Mouse (Mus musculus) frontal cortex, postnatal 10 days (tissue): ENCODE results near the gene Ldlrad3.

Experiments used
- DNase-seq, 2 experiments: peaks; one replicate each; pipeline ENCODE4 v3.0.0; 2022; ENCODE audit warnings: low spot score in 2 of 2, mixed read lengths in 1 of 2

Gene Ldlrad3

DNA sequence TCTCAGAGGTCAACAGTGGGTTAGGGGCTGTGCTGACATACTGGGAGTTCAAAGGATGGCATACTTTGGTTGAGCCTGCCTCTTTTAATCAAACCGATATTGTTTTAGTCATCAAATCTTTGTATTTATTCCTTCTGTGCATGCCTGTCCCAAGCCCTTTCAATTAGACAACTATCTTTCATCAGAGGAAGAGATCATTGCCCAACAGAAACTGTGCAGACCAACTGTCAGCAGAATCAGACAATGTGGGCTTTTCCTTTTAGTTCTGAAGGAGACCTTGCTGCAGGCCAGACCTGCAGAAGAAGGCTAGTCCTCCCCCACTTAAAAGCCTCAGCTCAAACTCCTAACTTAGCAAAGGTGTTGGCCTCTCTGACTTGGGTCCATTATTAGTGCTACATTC, 41.9 kb downstream of the Ldlrad3 start:
- DNase-seq: no peak

DNA sequence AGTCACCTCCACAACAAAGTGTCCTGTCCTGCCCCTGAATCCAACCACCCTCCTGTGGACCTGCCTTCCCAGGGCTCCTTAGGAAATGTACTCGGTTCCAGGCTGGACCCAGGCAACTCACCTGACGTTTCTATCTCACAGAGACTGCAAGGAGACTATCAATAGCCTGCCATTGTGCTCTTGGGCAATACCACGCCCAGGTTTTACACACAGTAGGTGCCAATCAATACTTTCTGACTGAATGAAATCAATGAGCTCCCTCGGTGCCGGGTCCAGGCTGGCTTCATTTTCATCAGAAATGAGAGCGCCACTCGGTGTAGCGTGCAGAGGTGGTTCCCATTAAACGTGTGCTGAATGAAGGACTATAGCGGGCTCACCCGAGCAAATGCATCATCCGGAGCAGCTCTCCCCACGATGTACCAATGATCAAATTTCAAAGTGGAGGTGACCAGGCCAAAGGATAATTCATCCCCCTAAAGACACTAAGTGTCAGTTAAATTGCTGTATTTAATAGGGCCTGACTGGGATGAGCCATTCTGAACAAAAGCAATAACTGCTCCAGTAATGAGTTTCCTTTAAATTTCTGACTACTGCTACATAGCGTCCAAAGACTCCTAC, 43.4 kb downstream of the Ldlrad3 start:
- DNase-seq: no peak

DNA sequence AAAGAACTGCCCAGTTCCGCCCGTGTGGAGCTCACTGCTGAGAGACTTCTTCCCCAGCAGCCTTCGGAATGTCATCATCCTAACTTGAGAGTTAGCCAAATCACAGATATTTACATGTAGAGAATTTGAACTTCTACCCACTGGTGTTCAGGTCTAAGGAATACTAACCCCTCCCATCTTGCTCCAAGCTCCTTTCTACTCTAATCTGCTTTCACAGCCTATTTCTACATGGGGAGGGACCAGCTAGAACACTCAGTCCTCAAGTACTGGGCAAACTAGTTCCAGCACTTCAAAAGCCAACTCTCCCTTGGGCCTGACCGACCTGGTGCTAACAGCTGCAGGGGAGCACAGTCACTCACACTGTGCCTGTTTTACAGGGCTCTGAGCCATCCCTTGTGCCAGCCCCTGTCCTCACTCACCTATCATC, 44.0 kb downstream of the Ldlrad3 start:
- no peak for DNase-seq

DNA sequence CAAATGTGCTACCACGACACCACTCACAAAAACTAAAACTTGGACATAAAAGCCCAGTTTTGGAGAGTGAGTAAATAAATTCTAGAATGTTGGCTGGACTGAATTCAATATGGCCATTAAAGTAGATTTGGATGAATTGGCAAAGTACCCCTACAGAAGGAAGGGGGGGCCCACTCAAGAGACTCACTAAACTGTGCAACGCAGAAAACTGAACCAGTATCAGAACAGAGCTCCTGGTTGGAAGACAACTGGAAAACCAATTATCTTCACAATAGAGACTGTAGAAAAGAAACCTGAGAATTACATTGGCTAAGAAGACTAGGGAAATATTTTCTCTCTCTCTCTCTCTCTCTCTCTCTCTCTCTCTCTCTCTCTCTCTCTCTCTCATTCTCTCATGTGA, 45.0 kb downstream of the Ldlrad3 start:
- no peak for DNase-seq

DNA sequence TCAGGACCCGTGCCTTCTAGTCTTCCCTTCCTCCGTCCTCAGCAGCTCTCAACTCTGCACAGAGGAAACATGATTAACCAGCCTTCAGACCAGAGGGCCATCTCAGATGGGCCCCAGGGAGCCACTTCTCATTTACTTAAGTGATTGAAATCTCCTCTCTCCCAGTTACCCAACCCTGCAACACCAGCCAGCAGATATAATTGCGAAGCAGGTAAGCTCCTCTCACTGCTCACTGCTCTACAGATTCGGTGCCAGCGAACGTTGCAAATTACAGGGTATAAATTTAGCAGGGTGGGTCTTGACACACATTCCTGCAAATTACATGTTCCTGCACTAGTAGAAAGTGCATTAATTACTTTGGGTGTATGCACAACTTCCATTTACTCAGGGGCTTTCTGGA, 48.3 kb downstream of the Ldlrad3 start:
- no peak for DNase-seq

DNA sequence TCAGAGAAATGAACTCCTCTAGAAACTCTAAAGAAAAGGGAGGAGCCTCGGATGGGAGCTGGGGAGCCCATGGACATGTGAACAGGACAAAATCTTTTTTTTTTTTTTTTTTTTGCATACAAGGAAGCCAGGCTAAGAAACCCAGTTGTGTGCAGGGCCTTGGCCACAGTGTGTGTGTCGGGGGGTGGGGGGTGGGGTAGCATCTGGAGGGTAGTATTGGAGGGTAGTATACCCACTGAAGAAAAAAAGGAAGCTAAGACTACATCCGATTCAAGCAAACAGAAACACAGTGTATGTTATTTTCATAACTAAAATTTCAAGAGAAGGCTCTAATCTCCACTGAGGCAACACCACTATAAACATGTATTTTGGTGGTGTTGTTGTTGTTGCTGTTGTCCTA, 50.0 kb downstream of the Ldlrad3 start:
- no peak for DNase-seq

DNA sequence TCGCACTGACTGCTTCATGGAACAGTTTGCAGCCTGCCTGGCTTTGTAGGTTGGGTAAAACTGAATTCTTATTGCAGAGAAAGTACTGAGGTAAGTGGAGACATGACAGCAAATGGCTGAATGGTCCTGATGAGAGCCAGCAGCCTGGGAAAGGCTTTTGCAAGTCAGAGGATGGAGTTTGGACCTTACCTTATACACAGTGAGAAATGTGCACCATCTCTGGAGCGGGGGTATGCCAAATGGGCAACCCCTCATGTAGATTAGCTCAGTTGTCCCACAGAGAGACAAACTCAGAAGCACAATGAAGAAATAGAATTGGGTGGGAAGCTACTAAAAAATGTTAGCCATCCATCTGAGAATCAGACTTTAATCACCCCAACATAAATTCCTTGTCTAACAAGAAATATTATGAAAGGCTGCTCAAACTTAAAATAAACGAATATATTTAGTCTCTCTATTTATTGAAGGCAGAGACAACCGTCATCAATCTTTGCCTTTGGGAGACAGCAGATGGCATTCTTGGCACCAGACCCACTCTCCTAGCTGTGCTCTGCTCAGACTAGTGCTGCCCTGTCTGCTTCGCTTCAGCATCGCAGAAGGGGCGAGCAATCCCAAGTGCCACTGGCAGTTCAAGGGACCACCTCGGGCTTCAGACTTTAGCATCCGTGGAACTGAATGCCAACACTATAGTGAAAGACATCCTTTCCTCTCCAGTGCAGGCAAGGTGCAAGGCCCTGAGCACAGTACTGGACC, 51.5 kb downstream of the Ldlrad3 start:
- peak; percentile 46 to 65 for DNase-seq

DNA sequence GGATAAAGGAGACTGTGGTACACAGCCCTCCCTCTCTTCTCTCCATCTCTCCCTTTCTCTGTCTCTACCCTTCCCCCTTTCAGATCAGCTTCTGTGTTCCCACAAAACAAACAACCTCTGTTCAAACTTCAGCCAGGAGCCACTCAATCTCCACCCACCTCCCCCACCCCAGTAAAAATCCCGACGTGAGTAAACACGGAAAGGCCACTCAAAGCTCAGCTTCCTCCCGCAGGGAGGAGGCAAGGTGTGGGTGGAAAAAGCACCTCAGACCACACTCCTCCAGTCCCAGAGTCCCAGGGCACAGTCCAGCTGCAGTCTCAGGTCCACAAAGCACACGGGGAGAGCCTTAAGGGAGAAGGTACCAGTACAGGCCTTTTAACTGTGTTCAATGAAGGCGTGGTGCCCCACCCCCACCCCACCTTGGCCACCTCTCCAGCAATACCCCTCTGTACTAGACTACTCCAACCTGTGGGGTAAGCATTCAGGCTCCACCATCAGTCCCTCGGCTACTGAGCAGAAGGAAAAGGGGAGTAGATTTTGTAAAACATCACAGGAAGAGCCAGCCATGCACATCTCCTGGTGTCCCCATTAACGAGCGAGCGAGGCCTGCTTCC, 53.1 kb downstream of the Ldlrad3 start:
- no peak for DNase-seq

DNA sequence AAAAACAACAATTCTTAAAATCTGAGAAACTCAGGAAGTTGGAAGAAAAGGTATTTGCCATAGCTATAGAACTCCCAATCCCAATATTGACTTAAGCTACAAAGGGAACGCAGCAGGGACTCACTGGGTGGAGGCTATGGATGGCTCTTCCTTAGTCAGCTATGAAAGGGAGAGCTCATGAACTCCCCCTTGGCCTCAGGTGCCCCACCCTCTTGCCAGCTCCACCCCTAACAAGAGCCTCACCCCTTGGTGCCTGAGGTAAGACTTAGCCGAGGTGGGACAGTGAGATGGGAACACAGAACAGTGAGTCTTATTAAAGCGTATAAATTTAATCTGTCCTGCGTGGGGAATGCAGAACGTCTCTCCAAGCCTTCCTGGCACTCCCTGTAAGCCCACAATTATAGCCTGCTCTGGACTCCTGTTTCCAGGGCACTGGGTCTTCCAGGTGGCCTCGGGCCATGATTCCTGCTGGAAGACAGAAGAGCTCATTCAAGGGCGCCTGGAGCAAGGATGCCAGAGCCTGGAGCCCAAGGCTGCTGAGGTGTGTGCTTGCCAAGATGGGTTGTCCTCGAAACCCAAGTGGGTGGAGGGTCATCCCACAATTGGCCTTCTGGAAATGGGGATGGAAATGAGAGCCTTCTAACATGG, 55.9 kb downstream of the Ldlrad3 start:
- peak; percentile 64 to 72 for DNase-seq

DNA sequence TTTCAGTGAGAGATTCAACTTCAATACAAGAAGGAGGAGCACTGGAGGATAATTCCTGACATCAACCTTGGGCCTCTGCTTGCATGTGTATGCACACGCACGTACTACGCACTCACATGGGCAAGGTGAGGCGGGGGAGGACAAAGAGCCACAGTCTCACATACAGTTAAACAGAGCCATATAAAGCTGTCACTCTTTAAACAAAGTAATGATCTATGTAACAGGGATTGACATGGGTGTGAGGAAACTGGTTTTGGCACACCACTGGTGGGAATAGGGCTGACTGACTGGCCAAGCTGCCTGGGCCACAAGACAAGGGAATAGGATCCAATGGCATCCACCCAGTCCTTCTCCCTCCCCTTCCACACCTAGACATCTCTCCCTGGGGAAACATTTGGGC, 57.0 kb downstream of the Ldlrad3 start:
- no peak for DNase-seq

DNA sequence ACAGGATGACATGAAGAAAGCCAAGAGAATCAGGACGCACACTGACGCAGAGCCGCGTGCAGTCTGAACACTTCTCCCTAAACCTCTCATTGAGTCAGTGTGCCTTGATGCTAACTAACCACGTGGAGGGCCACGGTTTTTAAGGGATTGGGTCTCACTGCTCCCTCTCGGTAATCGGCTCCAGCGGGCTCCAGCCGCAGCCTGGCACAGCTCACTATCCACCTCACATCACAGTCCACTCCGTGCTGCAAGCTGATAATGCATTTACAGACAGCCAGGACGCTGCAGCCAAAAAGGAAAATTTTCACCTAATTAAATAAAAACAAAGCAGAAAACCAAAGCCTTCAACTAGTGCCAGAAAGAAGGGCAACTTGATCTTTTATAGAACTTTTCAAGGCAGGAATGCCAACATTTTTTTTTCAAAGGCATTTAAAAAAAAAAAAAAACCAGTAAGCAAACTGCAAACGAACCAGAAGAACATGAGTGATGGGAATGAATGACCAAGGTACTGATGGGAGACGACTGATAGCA, 57.6 kb downstream of the Ldlrad3 start:
- DNase-seq: no peak

DNA sequence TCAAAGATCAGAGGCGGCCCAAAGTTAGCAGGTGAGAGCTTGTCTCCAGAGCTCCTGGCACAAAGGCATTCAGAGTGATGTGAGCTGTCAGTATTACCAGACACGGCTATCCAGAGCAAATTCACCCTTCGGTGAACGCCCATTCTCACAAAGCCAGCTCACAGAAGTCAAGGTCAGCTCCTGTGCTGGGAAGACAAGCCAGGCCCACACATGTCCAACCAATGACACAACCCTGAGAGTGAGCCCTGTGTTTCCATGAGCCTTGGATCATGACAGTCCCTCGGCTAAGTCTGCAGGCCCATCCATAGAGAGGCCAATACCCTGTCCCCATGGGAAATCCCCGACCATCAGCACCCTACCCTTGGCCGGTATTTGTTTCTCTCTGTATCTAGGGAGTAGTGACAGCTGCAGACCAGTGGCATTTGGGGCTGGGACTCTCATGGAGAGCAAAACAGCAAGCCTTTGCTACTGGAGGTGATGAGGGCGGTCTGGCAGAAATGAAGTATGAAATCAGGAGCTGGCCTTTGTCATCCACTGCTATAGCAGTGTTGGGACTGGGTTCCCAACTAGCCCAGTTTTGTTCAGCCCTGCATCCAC, 58.3 kb downstream of the Ldlrad3 start:
- DNase-seq: no peak

DNA sequence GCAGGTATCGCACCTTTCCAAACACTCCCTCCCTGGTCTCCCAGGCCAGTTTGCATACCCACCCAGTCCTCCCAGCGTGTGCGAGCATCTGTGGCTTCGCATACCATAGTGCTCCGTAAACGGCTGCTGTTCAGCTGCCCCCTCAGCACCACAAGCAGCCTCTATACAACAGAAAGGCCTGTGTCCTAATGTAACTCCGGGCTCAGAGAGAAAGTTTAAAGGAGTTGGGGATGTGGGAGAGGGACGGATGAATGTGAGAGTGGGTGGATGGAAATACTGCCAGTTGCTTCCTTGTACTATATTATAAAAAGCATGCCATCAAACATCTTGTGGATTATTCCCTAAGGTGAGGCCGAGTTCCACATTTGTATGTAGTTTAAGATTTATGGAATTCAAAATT, 59.0 kb downstream of the Ldlrad3 start:
- no peak for DNase-seq

DNA sequence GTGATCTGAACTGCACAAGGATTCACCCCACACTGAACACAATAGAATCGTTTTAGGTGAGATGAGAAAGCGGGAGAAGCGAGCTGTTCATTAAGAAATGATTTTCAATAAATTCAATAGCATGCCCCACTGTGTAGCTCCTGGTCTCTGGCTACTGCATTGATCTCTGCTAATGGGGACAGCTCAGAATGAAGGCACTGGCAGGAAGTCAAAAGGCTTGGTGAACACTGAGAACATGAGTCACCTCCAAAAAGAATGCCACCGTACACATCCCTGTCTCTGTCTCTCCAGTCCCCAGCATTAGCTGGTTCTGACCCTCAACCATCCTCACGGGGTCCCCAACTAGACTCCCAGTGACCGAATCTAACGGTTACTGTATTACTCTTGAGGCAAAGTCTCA, 60.1 kb downstream of the Ldlrad3 start:
- DNase-seq: no peak

DNA sequence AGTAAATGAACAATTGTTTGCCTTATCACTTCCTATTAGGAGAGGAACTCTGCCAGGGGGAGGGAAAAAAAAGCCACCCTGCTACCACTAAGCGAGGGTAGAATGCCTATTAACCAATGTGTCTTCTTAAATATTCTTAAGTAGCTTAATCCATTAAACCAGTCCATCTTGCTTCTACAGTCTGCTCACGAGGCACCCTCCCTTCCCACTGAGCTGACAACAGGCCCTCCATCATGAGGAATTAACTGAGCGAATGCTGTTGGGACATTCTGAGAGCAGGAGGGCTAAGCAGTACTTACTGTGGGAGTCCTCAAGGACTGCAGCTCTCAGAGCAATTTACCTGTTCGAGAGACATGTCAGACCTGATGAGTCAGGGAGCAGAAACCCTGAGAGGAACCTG, 61.1 kb downstream of the Ldlrad3 start:
- DNase-seq: no peak

DNA sequence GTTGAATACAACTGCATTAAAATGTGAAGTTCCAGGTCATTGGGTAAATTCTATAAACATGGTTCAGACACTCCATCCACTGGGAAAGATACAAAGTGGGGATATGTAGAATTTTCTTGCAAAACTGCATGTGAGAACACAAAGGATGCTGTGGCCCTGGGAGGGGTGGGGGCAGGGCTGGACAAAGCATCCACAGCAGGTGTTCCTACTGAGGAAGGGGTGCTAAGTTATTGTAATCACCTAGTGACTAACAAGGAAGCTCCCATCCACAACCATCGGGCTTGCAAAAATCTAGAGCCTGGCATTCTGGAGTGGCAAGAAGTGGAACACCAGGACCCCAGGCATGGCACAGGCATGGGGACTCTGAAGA, 64.1 kb downstream of the Ldlrad3 start:
- DNase-seq: no peak

DNA sequence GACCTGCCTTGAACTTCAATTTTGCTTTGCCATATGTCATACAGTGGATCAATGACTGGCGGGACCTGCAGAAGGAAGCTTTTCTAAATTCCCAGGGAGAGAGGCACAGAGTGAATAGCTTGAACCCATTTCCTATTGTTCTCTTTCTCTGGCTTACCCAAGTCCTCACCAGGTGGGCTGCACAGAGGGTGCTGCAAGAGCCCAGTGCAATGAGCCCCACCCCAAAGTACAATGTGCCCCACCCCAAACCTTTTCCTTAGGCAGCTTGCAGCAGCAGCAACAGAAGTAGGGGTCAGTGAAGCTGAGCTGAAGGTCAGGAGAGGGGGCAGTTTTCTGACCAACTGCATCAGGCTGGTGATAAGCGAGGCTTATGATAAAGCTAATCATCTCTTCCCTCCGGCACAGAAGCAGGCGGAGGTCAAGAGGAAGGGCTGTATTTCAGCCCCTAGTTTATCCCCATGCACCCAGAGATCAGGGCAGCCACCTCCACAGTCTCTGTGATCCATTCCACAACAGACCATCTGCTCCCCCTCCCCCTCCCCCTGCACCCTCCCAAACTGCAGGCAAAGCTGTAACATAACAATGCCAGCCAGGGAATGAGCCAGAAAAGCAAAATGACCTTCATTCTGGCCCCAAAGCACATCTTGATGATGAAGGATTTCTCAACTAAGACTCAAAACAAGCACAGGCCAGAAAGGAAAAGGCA, 64.6 kb downstream of the Ldlrad3 start:
- DNase-seq: no peak

DNA sequence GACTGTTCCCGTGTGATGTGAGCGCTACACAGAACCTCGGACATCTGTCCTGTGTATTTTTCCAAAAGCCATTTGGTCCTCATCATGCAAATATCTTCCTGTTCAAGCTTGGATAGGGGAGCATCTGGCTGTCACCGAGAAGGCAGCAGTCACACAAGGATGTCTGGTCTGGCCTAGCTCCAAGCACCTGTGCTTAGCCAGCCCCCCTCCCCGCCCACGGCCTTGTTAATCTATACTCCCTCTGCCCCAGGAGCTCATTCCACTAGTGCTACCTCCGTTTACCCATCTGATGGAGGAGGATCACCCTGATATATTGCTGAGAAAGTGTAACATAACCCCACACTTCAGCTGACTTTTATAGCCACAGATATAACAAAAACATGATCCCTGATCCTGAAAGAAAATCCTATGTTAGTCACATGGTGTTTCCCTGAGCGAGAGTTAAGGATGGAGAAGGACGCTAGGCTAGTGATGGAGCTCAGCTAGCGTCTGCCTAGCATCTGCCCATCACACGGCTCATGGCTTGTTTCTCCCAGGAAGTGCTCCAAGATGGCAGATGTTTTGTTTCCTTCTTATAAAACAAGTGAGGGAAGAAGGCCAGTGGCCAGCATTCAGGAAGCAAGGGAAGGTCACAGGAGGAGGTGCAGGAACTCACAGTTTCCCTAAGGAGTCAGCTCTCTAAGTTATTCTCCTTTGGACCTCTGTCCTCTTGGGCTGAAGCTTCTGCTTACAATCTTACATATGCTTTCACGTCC, 66.3 kb downstream of the Ldlrad3 start:
- no peak for DNase-seq

DNA sequence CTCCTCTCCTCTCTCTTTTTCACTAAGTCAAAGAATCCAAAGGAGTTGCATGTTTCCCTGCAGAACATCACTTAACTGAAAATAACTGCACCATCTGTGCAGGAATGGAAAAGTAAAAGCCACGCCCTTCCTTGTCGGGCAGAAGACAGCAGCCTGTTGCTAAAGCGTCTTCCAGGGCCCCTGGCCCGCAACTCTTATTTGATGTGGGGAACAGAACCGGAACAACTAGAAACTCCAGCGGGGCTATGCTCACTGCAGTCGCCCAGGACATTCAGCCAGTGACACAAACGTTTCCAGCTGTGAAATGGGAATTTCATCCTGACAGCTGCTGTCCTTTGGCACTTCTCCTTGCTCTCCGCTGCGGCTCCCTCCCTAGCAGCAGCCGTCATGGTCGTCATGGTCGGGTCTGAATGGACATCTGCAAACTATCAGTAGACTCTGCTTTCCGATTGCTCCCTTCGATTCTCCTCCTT, 67.2 kb downstream of the Ldlrad3 start:
- DNase-seq: no peak

DNA sequence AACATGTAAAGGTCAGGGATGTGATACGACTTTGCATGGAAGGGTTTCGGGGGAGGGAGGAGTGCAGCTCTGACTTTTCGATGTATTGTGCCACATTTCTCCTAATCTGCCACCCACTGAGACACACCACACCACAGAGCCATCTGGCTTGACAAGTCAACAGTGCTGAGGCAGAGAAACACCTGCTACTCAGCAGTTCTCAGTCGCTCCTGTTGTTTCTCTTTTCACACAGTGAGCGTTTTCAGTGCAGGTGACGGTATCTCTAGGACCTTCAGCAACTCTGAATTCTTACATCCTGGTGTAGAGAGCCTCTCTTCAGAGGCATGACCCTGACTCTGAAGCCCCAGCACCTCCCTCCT, 68.8 kb downstream of the Ldlrad3 start:
- DNase-seq: no peak
